In genomic region chr5:136760345-136760744, GRCm38 (mm10) we compare ENCODE assay signal across 14 mouse cellular contexts.
"Had no signal": no experiment of that assay in that cellular context is flagged by ENCODE, and none has a peak within 500 bp of the region (broad histone marks: within the 10 kb centered on the region; RNA-seq: fewer than 3 reads in every experiment).

No protein-coding gene starts in this region.

- H3K27me3 ChIP-seq: limb, embryonic 12.5 days; liver, embryonic 13.5 days; lung, embryonic 15.5 days; neural tube, embryonic 12.5 days; stomach, embryonic 15.5 days had no signal

- H3K4me1 ChIP-seq: liver, embryonic 13.5 days; lung, embryonic 15.5 days; midbrain, embryonic 10.5 days; neural tube, embryonic 12.5 days; stomach, embryonic 15.5 days had no signal

- ATAC-seq: liver, postnatal 0 days had no signal

- H3K4me3 ChIP-seq: layer of hippocampus, adult 2 months; limb, embryonic 12.5 days; liver, embryonic 13.5 days; lung, embryonic 15.5 days; midbrain, embryonic 10.5 days; neural tube, embryonic 12.5 days; stomach, embryonic 15.5 days had no signal

- H3K9me3 ChIP-seq: limb, embryonic 12.5 days; liver, embryonic 13.5 days; lung, embryonic 15.5 days; midbrain, embryonic 10.5 days; neural tube, embryonic 12.5 days; stomach, embryonic 15.5 days had no signal

- H3K36me3 ChIP-seq: liver, embryonic 13.5 days; lung, embryonic 15.5 days; midbrain, embryonic 10.5 days; neural tube, embryonic 12.5 days; stomach, embryonic 15.5 days had no signal

- DNase-seq: kidney, postnatal 10 days; liver; liver, embryonic 13.5 days; lung, postnatal 14 days; midbrain, embryonic 14.5 days; thymus, adult 2 months; thymus, postnatal 25 days had no signal
